ENCODE assay signal across 22 mouse cellular contexts in the genomic region with DNA sequence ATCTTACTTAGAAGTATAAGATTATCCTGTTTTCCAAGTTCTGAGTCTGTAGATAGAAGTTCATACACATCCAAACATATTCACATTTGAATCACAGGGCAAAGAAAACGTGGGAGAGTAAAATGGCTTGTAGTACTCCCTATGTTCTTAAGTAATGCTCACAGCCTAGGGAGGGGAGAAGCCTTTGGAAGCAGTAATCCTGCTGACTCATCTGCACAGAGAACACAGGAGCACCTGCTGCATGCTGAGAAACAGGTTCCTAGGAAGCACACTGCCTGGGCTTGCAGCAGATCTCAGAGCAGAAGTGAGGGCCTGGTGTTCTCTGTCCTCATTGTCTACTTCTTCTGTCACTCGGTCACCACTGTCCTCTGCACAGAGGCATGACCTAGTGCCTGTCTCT. TPM values are rescaled to one million over a fixed set of nuclear protein-coding genes. Genes with fewer than 3 reads are reported as not detected.
A peak's percentile ranks its signal among the peaks of the same experiment; 100 is the strongest.
ATAC-seq lines count a peak whose summit lies in the region.
"Not testable (repeated sequence)": the region's sequence is repeated elsewhere in the genome, so short reads cannot be mapped to it uniquely, and the experiment has no call there.
"Had no signal": no experiment of that assay in that cellular context is flagged by ENCODE, and none has a peak within 500 bp of the region (broad histone marks: within the 10 kb centered on the region; RNA-seq: fewer than 3 reads in every experiment).

No protein-coding gene starts in this region.

- not testable (repeated sequence) for H3K4me2 ChIP-seq in intestine, embryonic 15.5 days (replicated peaks); limb, embryonic 15.5 days; stomach, embryonic 16.5 days (ENCODE audit: low read depth, low read length)

- not testable (repeated sequence) for H3K4me3 ChIP-seq in intestine, embryonic 15.5 days (replicated peaks); limb, embryonic 15.5 days; stomach, embryonic 16.5 days (replicated peaks; ENCODE audit: low read length)

- H3K9ac ChIP-seq in intestine, embryonic 15.5 days; limb, embryonic 15.5 days; stomach, embryonic 16.5 days (ENCODE audit: low read length): not testable (repeated sequence)

- WGBS in intestine, embryonic 15.5 days, result 38% methylated on average over 1 of the region's 2 CpGs
- 26% methylated on average over 2 of the region's 2 CpGs for WGBS in limb, embryonic 15.5 days
- WGBS in stomach, embryonic 16.5 days, result 26% methylated on average over 1 of the region's 2 CpGs

- not testable (repeated sequence) for H3K27ac ChIP-seq in intestine, embryonic 15.5 days; limb, embryonic 15.5 days; stomach, embryonic 16.5 days (ENCODE audit: low read length)

- H3K27me3 ChIP-seq in intestine, embryonic 15.5 days (replicated peaks); limb, embryonic 15.5 days; stomach, embryonic 16.5 days (ENCODE audit: control insufficient read depth, insufficient read depth, low read length): not testable (repeated sequence)

- ATAC-seq in granulocyte monocyte progenitor cell, adult 5-6 weeks (replicated peaks; ENCODE audit: poor library complexity, severe bottlenecking), result peak; percentile 36; the same call in 1 of the 2 replicates
- ATAC-seq in intestine, embryonic 15.5 days, result peak; percentile 75
- 0 out of 2 replicates have a peak, but pooled peaks have one; percentile 40 for ATAC-seq in limb, embryonic 15.5 days (ENCODE audit: insufficient number of reproducible peaks, low FRiP score, low TSS enrichment, low read depth)
- ATAC-seq in megakaryocyte progenitor cell, adult 5-6 weeks (replicated peaks; ENCODE audit: poor library complexity), result 0 out of 2 replicates have a peak, but pooled peaks have one; percentile 20
- peak; percentile 79 for ATAC-seq in stomach, embryonic 16.5 days (ENCODE audit: insufficient read depth, low FRiP score)

- not testable (repeated sequence) for H3K4me1 ChIP-seq in intestine, embryonic 15.5 days (replicated peaks); limb, embryonic 15.5 days; stomach, embryonic 16.5 days (ENCODE audit: control insufficient read depth, insufficient read depth, low read length)

- H3K9me3 ChIP-seq in intestine, embryonic 15.5 days; limb, embryonic 15.5 days; stomach, embryonic 16.5 days (replicated peaks; ENCODE audit: control insufficient read depth, low read length): not testable (repeated sequence)

- not testable (repeated sequence) for H3K36me3 ChIP-seq in intestine, embryonic 15.5 days; limb, embryonic 15.5 days; stomach, embryonic 16.5 days (ENCODE audit: control insufficient read depth, insufficient read depth, low read length)

RNA-seq across cellular contexts. Expression of a gene that starts 20.0 kb away (rescaled TPM):
- total RNA-seq in granulocyte monocyte progenitor cell, adult 5-6 weeks (2014; fragmentation: Nextera tagmentation), result not detected in 2 replicates
- total RNA-seq in granulocyte monocyte progenitor cell, adult 5-6 weeks (2017), result 3.2 and 4.2 TPM in 2 replicates
- not detected in 2 replicates for polyA plus RNA-seq in intestine, embryonic 15.5 days (2015; fragmentation: Nextera tagmentation; extraction: Ambion mirVana)
- 0.63 and 0.70 TPM in 2 replicates for polyA plus RNA-seq in limb, embryonic 15.5 days (2015; fragmentation: Nextera tagmentation; extraction: Ambion mirVana)
- total RNA-seq in megakaryocyte progenitor cell, adult 5-6 weeks (2015), result 13.2 and 15.2 TPM in 2 replicates
- total RNA-seq in megakaryocyte progenitor cell, adult 5-6 weeks (2017), result 10.0 and 21.5 TPM in 2 replicates
- polyA plus RNA-seq in stomach, embryonic 16.5 days (2015; fragmentation: Nextera tagmentation; extraction: Ambion mirVana), result 0.40 and 1.0 TPM in 2 replicates
- total RNA-seq: adrenal gland, postnatal 25 days; ES-E14; MEL had no signal
- polyA plus RNA-seq: adrenal gland, adult 2 months; C2C12; embryonic facial prominence, embryonic 11.5 days; embryonic facial prominence, embryonic 13.5 days; erythroblast, embryonic 14.5 days; forebrain, embryonic 10.5 days; forebrain, embryonic 12.5 days; forebrain, embryonic 14.5 days; forebrain, embryonic 16.5 days had no signal

RNA-seq across cellular contexts. Expression of a gene that starts 28.0 kb away (rescaled TPM):
- total RNA-seq in granulocyte monocyte progenitor cell, adult 5-6 weeks (2014; fragmentation: Nextera tagmentation), result not detected in 2 replicates
- total RNA-seq in granulocyte monocyte progenitor cell, adult 5-6 weeks (2017), result not detected in 2 replicates
- polyA plus RNA-seq in intestine, embryonic 15.5 days (2015; fragmentation: Nextera tagmentation; extraction: Ambion mirVana), result not detected in 2 replicates
- not detected in 2 replicates for polyA plus RNA-seq in limb, embryonic 15.5 days (2015; fragmentation: Nextera tagmentation; extraction: Ambion mirVana)
- total RNA-seq in megakaryocyte progenitor cell, adult 5-6 weeks (2015), result not detected in 2 replicates
- total RNA-seq in megakaryocyte progenitor cell, adult 5-6 weeks (2017), result not detected in 2 replicates
- polyA plus RNA-seq in stomach, embryonic 16.5 days (2015; fragmentation: Nextera tagmentation; extraction: Ambion mirVana), result not detected in 2 replicates
- total RNA-seq: adrenal gland, adult 2 months; adrenal gland, postnatal 10 days; adrenal gland, postnatal 25 days; adrenal gland, postnatal 4 days; common myeloid progenitor, adult 5-6 weeks; ES-E14; MEL had no signal
- polyA plus RNA-seq: adrenal gland, adult 2 months; brain, embryonic 14.5 days; C2C12; embryonic facial prominence, embryonic 11.5 days; embryonic facial prominence, embryonic 13.5 days; embryonic facial prominence, embryonic 15.5 days; erythroblast, embryonic 14.5 days; forebrain, embryonic 10.5 days; forebrain, embryonic 12.5 days; forebrain, embryonic 14.5 days; forebrain, embryonic 16.5 days had no signal

RNA-seq across cellular contexts. Expression of a gene that starts 29.8 kb away (rescaled TPM):
- total RNA-seq in granulocyte monocyte progenitor cell, adult 5-6 weeks (2014; fragmentation: Nextera tagmentation), result 8.1 and 11.5 TPM in 2 replicates
- total RNA-seq in granulocyte monocyte progenitor cell, adult 5-6 weeks (2017), result 3.2 and 5.9 TPM in 2 replicates
- polyA plus RNA-seq in intestine, embryonic 15.5 days (2015; fragmentation: Nextera tagmentation; extraction: Ambion mirVana), result 10.4 and 11.9 TPM in 2 replicates
- polyA plus RNA-seq in limb, embryonic 15.5 days (2015; fragmentation: Nextera tagmentation; extraction: Ambion mirVana), result 3.8 and 4.6 TPM in 2 replicates
- total RNA-seq in megakaryocyte progenitor cell, adult 5-6 weeks (2015), result 6.4 and 7.1 TPM in 2 replicates
- 4.0 and 5.6 TPM in 2 replicates for total RNA-seq in megakaryocyte progenitor cell, adult 5-6 weeks (2017)
- 9.1 and 10.6 TPM in 2 replicates for polyA plus RNA-seq in stomach, embryonic 16.5 days (2015; fragmentation: Nextera tagmentation; extraction: Ambion mirVana)
- polyA plus RNA-seq: erythroblast, embryonic 14.5 days had no signal

Comparison
In these comparisons a context has a peak if more than half of its experiments do, and no peak if none do; other contexts are left out.
1. ATAC-seq: peak in every context shown above with its lines; median percentile 79 in stomach, embryonic 16.5 days; 75 in intestine, embryonic 15.5 days; 40 in limb, embryonic 15.5 days; 36 in granulocyte monocyte progenitor cell, adult 5-6 weeks; 20 in megakaryocyte progenitor cell, adult 5-6 weeks.